Mouse (Mus musculus): ENCODE results near the gene Utrn. TPM values are rescaled to one million over a fixed set of nuclear protein-coding genes. Genes with fewer than 3 reads are reported as not detected.

The Utrn gene
- polyA plus RNA-seq, 1 experiment from 2014 or later = 49.7 TPM

GRCm38 (mm10) chr10:12583473-12583872, 285.7 kb downstream of the Utrn start:
- no peaks in the 10 kb centered on the region for H3K36me3 ChIP-seq (ENCODE audit: control insufficient read depth, insufficient read depth, low read length)
- no peaks in the 10 kb centered on the region for H3K4me1 ChIP-seq (replicated peaks; ENCODE audit: control insufficient read depth, insufficient read depth, low read length)
- ATAC-seq (replicated peaks; ENCODE audit: low FRiP score) (no peak), DNase-seq (ENCODE audit: low spot score) (no peak)
- no peak overlapping the region for H3K27ac ChIP-seq (ENCODE audit: low read depth, low read length)
- H3K4me2 ChIP-seq (ENCODE audit: low read depth, low read length, severe bottlenecking) = no peak overlapping the region
- no peaks in the 10 kb centered on the region for H3K9me3 ChIP-seq (ENCODE audit: control insufficient read depth, low read length)
- 95% methylated on average over 3 of the region's 3 CpGs for WGBS
- no peak overlapping the region for H3K4me3 ChIP-seq (ENCODE audit: low read depth, low read length)
- no peak overlapping the region for H3K9ac ChIP-seq (ENCODE audit: low read length)
- no peaks in the 10 kb centered on the region for H3K27me3 ChIP-seq (ENCODE audit: control insufficient read depth, insufficient read depth, low read length)

GRCm38 (mm10) chr10:12579048-12579447, 290.1 kb downstream of the Utrn start:
- no peaks in the 10 kb centered on the region for H3K36me3 ChIP-seq (ENCODE audit: control insufficient read depth, insufficient read depth, low read length)
- H3K27ac ChIP-seq (ENCODE audit: low read depth, low read length) = no peak overlapping the region
- 20% methylated on average over 1 of the region's 1 CpGs for WGBS
- DNase-seq (ENCODE audit: low spot score) = no peak
- H3K27me3 ChIP-seq (ENCODE audit: control insufficient read depth, insufficient read depth, low read length) = no peaks in the 10 kb centered on the region
- H3K4me2 ChIP-seq (ENCODE audit: low read depth, low read length, severe bottlenecking) = no peak overlapping the region
- ATAC-seq (replicated peaks; ENCODE audit: low FRiP score) = no peak
- no peak overlapping the region for H3K4me3 ChIP-seq (ENCODE audit: low read depth, low read length)
- no peak overlapping the region for H3K9ac ChIP-seq (ENCODE audit: low read length)
- H3K4me1 ChIP-seq (replicated peaks; ENCODE audit: control insufficient read depth, insufficient read depth, low read length) = peaks cover 3% of the 10 kb centered on the region; the same call in 1 of the 2 replicates
- no peaks in the 10 kb centered on the region for H3K9me3 ChIP-seq (ENCODE audit: control insufficient read depth, low read length)

- Histone ChIP-seq H3K27ac (ENCODE audit: low read depth, low read length) (no peak overlapping the region), H3K36me3 (ENCODE audit: control insufficient read depth, insufficient read depth, low read length) (no peaks in the 10 kb centered on the region), H3K9ac (ENCODE audit: low read length) (no peak overlapping the region), H3K4me3 (ENCODE audit: low read depth, low read length) (no peak overlapping the region), H3K9me3 (ENCODE audit: control insufficient read depth, low read length) (no peaks in the 10 kb centered on the region), H3K4me2 (ENCODE audit: low read depth, low read length, severe bottlenecking) (no peak overlapping the region), H3K4me1 (replicated peaks; ENCODE audit: control insufficient read depth, insufficient read depth, low read length) (peaks cover 10% of the 10 kb centered on the region; the same call in 1 of the 2 replicates), H3K27me3 (ENCODE audit: control insufficient read depth, insufficient read depth, low read length) (no peaks in the 10 kb centered on the region)
- no peak for ATAC-seq (replicated peaks; ENCODE audit: low FRiP score)
- no peak for DNase-seq (ENCODE audit: low spot score)
- WGBS = 78% methylated on average over 8 of the region's 8 CpGs
Observed at GRCm38 (mm10) chr10:12575849-12576435, 293.2 kb downstream of the Utrn start.

- H3K27ac ChIP-seq (ENCODE audit: low read depth, low read length) = no peak overlapping the region
- 0 out of 2 replicates have a peak overlapping the region, but pooled peaks have one; percentile 18 for H3K4me2 ChIP-seq (ENCODE audit: low read depth, low read length, severe bottlenecking)
- DNase-seq (ENCODE audit: low spot score) = no peak
- no peak overlapping the region for H3K4me3 ChIP-seq (ENCODE audit: low read depth, low read length)
- H3K9me3 ChIP-seq (ENCODE audit: control insufficient read depth, low read length) = no peaks in the 10 kb centered on the region
- no peak for ATAC-seq (replicated peaks; ENCODE audit: low FRiP score)
- no peaks in the 10 kb centered on the region for H3K36me3 ChIP-seq (ENCODE audit: control insufficient read depth, insufficient read depth, low read length)
- peaks cover 10% of the 10 kb centered on the region; the same call in 1 of the 2 replicates for H3K4me1 ChIP-seq (replicated peaks; ENCODE audit: control insufficient read depth, insufficient read depth, low read length)
- no peaks in the 10 kb centered on the region for H3K27me3 ChIP-seq (ENCODE audit: control insufficient read depth, insufficient read depth, low read length)
- no peak overlapping the region for H3K9ac ChIP-seq (ENCODE audit: low read length)
- 30% methylated on average over 10 of the region's 10 CpGs for WGBS
Observed at GRCm38 (mm10) chr10:12574760-12575159, 294.4 kb downstream of the Utrn start.

GRCm38 (mm10) chr10:12573601-12574000, 295.6 kb downstream of the Utrn start:
- H3K4me1 ChIP-seq (replicated peaks; ENCODE audit: control insufficient read depth, insufficient read depth, low read length) = peaks cover 10% of the 10 kb centered on the region; the same call in 1 of the 2 replicates
- H3K9ac ChIP-seq (ENCODE audit: low read length) = no peak overlapping the region
- H3K27me3 ChIP-seq (ENCODE audit: control insufficient read depth, insufficient read depth, low read length) = no peaks in the 10 kb centered on the region
- no peak for DNase-seq (ENCODE audit: low spot score)
- no peak overlapping the region for H3K27ac ChIP-seq (ENCODE audit: low read depth, low read length)
- WGBS = 4% methylated on average over 6 of the region's 6 CpGs
- no peaks in the 10 kb centered on the region for H3K9me3 ChIP-seq (ENCODE audit: control insufficient read depth, low read length)
- no peak overlapping the region for H3K4me2 ChIP-seq (ENCODE audit: low read depth, low read length, severe bottlenecking)
- no peak overlapping the region for H3K4me3 ChIP-seq (ENCODE audit: low read depth, low read length)
- no peak for ATAC-seq (replicated peaks; ENCODE audit: low FRiP score)
- H3K36me3 ChIP-seq (ENCODE audit: control insufficient read depth, insufficient read depth, low read length) = no peaks in the 10 kb centered on the region

DNA sequence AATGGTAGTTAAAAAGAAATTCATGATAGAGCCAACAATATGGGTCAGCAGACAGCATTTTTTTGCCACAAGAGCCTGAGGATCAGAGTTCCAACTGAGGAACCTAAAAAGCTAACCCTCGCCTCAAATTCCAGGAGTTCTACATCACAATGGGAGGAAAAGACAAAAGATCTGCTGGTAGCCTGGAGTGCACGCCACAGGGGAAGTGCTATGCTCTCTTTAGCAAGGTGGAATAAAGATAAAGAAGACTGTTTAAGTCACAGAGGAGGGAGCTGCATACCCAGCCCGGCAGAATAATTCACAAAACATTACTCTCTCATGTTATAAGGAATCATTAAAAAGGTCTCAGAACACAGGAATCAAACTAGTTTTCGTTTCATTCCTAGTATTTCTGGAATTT, 296.4 kb downstream of the Utrn start:
- H3K27ac ChIP-seq (ENCODE audit: low read depth, low read length) = no peak overlapping the region
- no peaks in the 10 kb centered on the region for H3K9me3 ChIP-seq (ENCODE audit: control insufficient read depth, low read length)
- no peak overlapping the region for H3K4me3 ChIP-seq (ENCODE audit: low read depth, low read length)
- no peak overlapping the region for H3K4me2 ChIP-seq (ENCODE audit: low read depth, low read length, severe bottlenecking)
- DNase-seq (ENCODE audit: low spot score) (no peak), ATAC-seq (replicated peaks; ENCODE audit: low FRiP score) (no peak)
- WGBS = 8% methylated on average over 4 of the region's 4 CpGs
- H3K36me3 ChIP-seq (ENCODE audit: control insufficient read depth, insufficient read depth, low read length) = no peaks in the 10 kb centered on the region
- no peak overlapping the region for H3K9ac ChIP-seq (ENCODE audit: low read length)
- peaks cover 10% of the 10 kb centered on the region; the same call in 1 of the 2 replicates for H3K4me1 ChIP-seq (replicated peaks; ENCODE audit: control insufficient read depth, insufficient read depth, low read length)
- H3K27me3 ChIP-seq (ENCODE audit: control insufficient read depth, insufficient read depth, low read length) = no peaks in the 10 kb centered on the region

- Histone ChIP-seq H3K9ac (ENCODE audit: low read length) (no peak overlapping the region), H3K4me2 (ENCODE audit: low read depth, low read length, severe bottlenecking) (no peak overlapping the region), H3K4me1 (replicated peaks; ENCODE audit: control insufficient read depth, insufficient read depth, low read length) (no peaks in the 10 kb centered on the region), H3K36me3 (ENCODE audit: control insufficient read depth, insufficient read depth, low read length) (no peaks in the 10 kb centered on the region), H3K9me3 (ENCODE audit: control insufficient read depth, low read length) (no peaks in the 10 kb centered on the region), H3K27me3 (ENCODE audit: control insufficient read depth, insufficient read depth, low read length) (no peaks in the 10 kb centered on the region), H3K4me3 (ENCODE audit: low read depth, low read length) (no peak overlapping the region), H3K27ac (ENCODE audit: low read depth, low read length) (no peak overlapping the region)
- WGBS = 81% methylated on average over 4 of the region's 4 CpGs
- no peak for ATAC-seq (replicated peaks; ENCODE audit: low FRiP score)
- DNase-seq (ENCODE audit: low spot score) = no peak
Observed at GRCm38 (mm10) chr10:12564425-12564824, 304.7 kb downstream of the Utrn start.

DNA sequence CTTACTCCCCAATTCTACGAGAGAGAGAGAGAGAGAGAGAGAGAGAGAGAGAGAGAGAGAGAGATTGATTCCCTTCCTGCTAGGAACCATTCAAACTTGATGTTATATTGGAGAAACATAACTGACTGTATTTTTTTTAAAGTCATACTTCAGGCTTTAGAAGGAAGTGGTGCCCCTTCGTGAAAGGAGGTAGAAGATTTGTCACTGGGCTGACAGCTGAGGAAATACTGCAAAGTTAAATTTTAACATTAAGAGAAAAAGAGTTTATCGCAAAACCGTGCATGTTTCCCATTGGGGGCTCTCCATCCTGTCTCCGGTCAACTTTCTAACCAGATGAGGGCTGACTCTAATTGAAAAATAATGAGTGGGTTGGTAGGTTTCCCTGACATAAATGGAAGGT, 310.4 kb downstream of the Utrn start:
- H3K4me2 ChIP-seq (ENCODE audit: low read depth, low read length, severe bottlenecking) = no peak overlapping the region
- no peak for DNase-seq (ENCODE audit: low spot score)
- ATAC-seq (replicated peaks; ENCODE audit: low FRiP score) = no peak
- H3K9me3 ChIP-seq (ENCODE audit: control insufficient read depth, low read length) = no peaks in the 10 kb centered on the region
- no peaks in the 10 kb centered on the region for H3K36me3 ChIP-seq (ENCODE audit: control insufficient read depth, insufficient read depth, low read length)
- no peaks in the 10 kb centered on the region for H3K4me1 ChIP-seq (replicated peaks; ENCODE audit: control insufficient read depth, insufficient read depth, low read length)
- H3K27ac ChIP-seq (ENCODE audit: low read depth, low read length) = no peak overlapping the region
- WGBS = 92% methylated on average over 5 of the region's 5 CpGs
- H3K27me3 ChIP-seq (ENCODE audit: control insufficient read depth, insufficient read depth, low read length) = no peaks in the 10 kb centered on the region
- no peak overlapping the region for H3K4me3 ChIP-seq (ENCODE audit: low read depth, low read length)
- H3K9ac ChIP-seq (ENCODE audit: low read length) = no peak overlapping the region

GRCm38 (mm10) chr10:12554090-12554718, 315.0 kb downstream of the Utrn start:
- H3K27ac ChIP-seq (ENCODE audit: low read depth, low read length) = no peak overlapping the region
- no peak overlapping the region for H3K4me2 ChIP-seq (ENCODE audit: low read depth, low read length, severe bottlenecking)
- H3K9me3 ChIP-seq (ENCODE audit: control insufficient read depth, low read length) = no peaks in the 10 kb centered on the region
- H3K9ac ChIP-seq (ENCODE audit: low read length) = no peak overlapping the region
- peaks cover 6% of the 10 kb centered on the region; the same call in 1 of the 2 replicates for H3K4me1 ChIP-seq (replicated peaks; ENCODE audit: control insufficient read depth, insufficient read depth, low read length)
- ATAC-seq (replicated peaks; ENCODE audit: low FRiP score) (0 out of 2 replicates have a peak, but pooled peaks have one; percentile 56), DNase-seq (ENCODE audit: low spot score) (no peak)
- no peak overlapping the region for H3K4me3 ChIP-seq (ENCODE audit: low read depth, low read length)
- H3K27me3 ChIP-seq (ENCODE audit: control insufficient read depth, insufficient read depth, low read length) = no peaks in the 10 kb centered on the region
- WGBS = 69% methylated on average over 2 of the region's 2 CpGs
- H3K36me3 ChIP-seq (ENCODE audit: control insufficient read depth, insufficient read depth, low read length) = no peaks in the 10 kb centered on the region

Data from forebrain, embryonic 11.5 days (tissue).